Mouse (Mus musculus): ENCODE measurements at regions not wholly inside any gene's neighbourhood (a gene's known extent, or its start where the extent isn't known, plus 50 kb on each side); places are given as distances from the start of the nearest gene placed in this dataset.
"Not testable (repeated sequence)": the region's sequence is repeated elsewhere in the genome, so short reads cannot be mapped to it uniquely, and the experiment has no call there.

- not testable (repeated sequence) for TF ChIP-seq EP300 (IDR thresholded peaks at IDR 0.05; ENCODE audit: insufficient read depth, low read depth, low read length); POLR2A (IDR thresholded peaks at IDR 0.05; ENCODE audit: insufficient read depth, low read length)
Observed at GRCm38 (mm10) chrX:82282376-82282775, 666.3 kb upstream of the Dmd start.

Measured in ES-Bruce4 (cell line).